8 mouse cellular contexts compared by ENCODE assay signal in genomic region chrX:102119042-102119864, GRCm38 (mm10). TPM values are rescaled to one million over a fixed set of nuclear protein-coding genes. Genes with fewer than 3 reads are reported as not detected.
DNase-seq lines count a peak whose midpoint lies in the region; ATAC-seq and TF ChIP-seq lines count a peak whose summit lies in the region.

TSS of gene Pin4 (plus strand) at chrX:102119447.

- peak; percentile 11; the same call in 1 of the 2 replicates for TF ChIP-seq EP300 in lung, postnatal 0 days (IDR thresholded peaks at IDR 0.05)

- peak; percentile 51 for TF ChIP-seq CTCF in lung, postnatal 0 days (IDR thresholded peaks at IDR 0.05)

- peak within 1 kb of the TSS; percentile 52 for H3K9ac ChIP-seq in lung, postnatal 0 days (replicated peaks; ENCODE audit: low read depth)

- peak within 1 kb of the TSS; percentile 49 for H3K4me2 ChIP-seq in lung, postnatal 0 days (replicated peaks; ENCODE audit: low read depth, low read length)

- peaks cover 10% of the 10 kb centered on the region; the same call in 1 of the 2 replicates for H3K27me3 ChIP-seq in hindbrain, embryonic 10.5 days (ENCODE audit: insufficient read depth, poor library complexity, severe bottlenecking)
- H3K27me3 ChIP-seq in lung, postnatal 0 days (replicated peaks; ENCODE audit: insufficient read depth, low read length), result no peaks in the 10 kb centered on the region

- peaks cover 8% of the 10 kb centered on the region for H3K4me1 ChIP-seq in hindbrain, embryonic 10.5 days (replicated peaks)
- H3K4me1 ChIP-seq in lung, postnatal 0 days (ENCODE audit: insufficient read depth, low read depth, low read length), result no peaks in the 10 kb centered on the region

- H3K36me3 ChIP-seq in hindbrain, embryonic 10.5 days, result peaks cover 29% of the 10 kb centered on the region
- H3K36me3 ChIP-seq in lung, postnatal 0 days (ENCODE audit: insufficient read depth, low read length), result no peaks in the 10 kb centered on the region

- H3K4me3 ChIP-seq in hindbrain, embryonic 10.5 days, result peak within 1 kb of the TSS; percentile 68
- peak within 1 kb of the TSS; percentile 56 for H3K4me3 ChIP-seq in lung, postnatal 0 days (ENCODE audit: low read depth, low read length)

- peak; percentile 99 for ATAC-seq in frontal cortex, adult (ENCODE audit: low TSS enrichment)
- peak; percentile 100 for ATAC-seq in lung, postnatal 0 days

- WGBS in hindbrain, embryonic 10.5 days, result 15% methylated on average over 30 of the region's 30 CpGs
- WGBS in lung, postnatal 0 days, result 9% methylated on average over 30 of the region's 30 CpGs

- no peaks in the 10 kb centered on the region for H3K9me3 ChIP-seq in hindbrain, embryonic 10.5 days
- H3K9me3 ChIP-seq in lung, postnatal 0 days (ENCODE audit: low read length), result no peaks in the 10 kb centered on the region

- peak; percentile 97 for DNase-seq in MN1 (ENCODE audit: low spot score)
- peak; percentile 97 for DNase-seq in cerebellum, adult 9-10 months
- peak; percentile 94 for DNase-seq in hindbrain, embryonic 10.5 days (ENCODE audit: low spot score)
- DNase-seq in layer of hippocampus, adult 9-11 months, result peak; percentile 98
- peak; percentile 97 for DNase-seq in lung, postnatal 0 days (ENCODE audit: low spot score)
- peak; percentile 79 for DNase-seq in ovary, postnatal 14 days (ENCODE audit: low spot score)
- DNase-seq in thymus, postnatal 14 days, result peak; percentile 93

- peak within 1 kb of the TSS; percentile 84 for H3K27ac ChIP-seq in hindbrain, embryonic 10.5 days
- 0 out of 2 replicates have a peak within 1 kb of the TSS, but pooled peaks have one; percentile 43 for H3K27ac ChIP-seq in lung, postnatal 0 days (ENCODE audit: low read length)

RNA-seq across cellular contexts. Expression of gene Pin4, which starts in this region (rescaled TPM):
- 85.5 and 89.4 TPM in 2 replicates for polyA plus RNA-seq in hindbrain, embryonic 10.5 days (2016; fragmentation: Nextera tagmentation; extraction: Ambion mirVana)
- polyA plus RNA-seq in lung, postnatal 0 days (2015; fragmentation: Nextera tagmentation; extraction: Ambion mirVana), result 41.4 and 58.7 TPM in 2 replicates

Comparison
In these comparisons a context has a peak if more than half of its experiments do, and no peak if none do; other contexts are left out.
1. Peak in every context shown above with its lines: DNase-seq, ATAC-seq, H3K4me3 ChIP-seq and H3K27ac ChIP-seq.